Mouse (Mus musculus): ENCODE results near the gene Ormdl2.

- no peak for TF ChIP-seq CTCF (IDR thresholded peaks at IDR 0.05; ENCODE audit: low read depth)
- no peak for TF ChIP-seq EP300 (IDR thresholded peaks at IDR 0.05; ENCODE audit: low read depth)
These were observed 45.1 kb upstream of the Ormdl2 start for GRCm38 (mm10) chr10:128866518-128866917.

All from heart, postnatal 0 days (tissue).